Mouse (Mus musculus) CH12.LX (cell line): Measurements from ENCODE around the gene Cnot8. TPM values are rescaled to one million over a fixed set of nuclear protein-coding genes. Genes with fewer than 3 reads are reported as not detected.

Source experiments
- DNase-seq: peaks from one replicate; pipeline ENCODE4 v3.0.0-alpha.2; 2013; ENCODE audit errors: extremely low read depth
- H3K27ac ChIP-seq: 2 replicates; pipeline ENCODE4 v1.5.1; 2012; ENCODE audit warnings: low read depth, mild to moderate bottlenecking, control low read depth, moderate library complexity; ENCODE audit not compliant: insufficient read depth
- H3K27me3 ChIP-seq: replicated peaks from 2 replicates; pipeline ENCODE3; 2012; ENCODE audit warnings: inconsistent platforms
- H3K36me3 ChIP-seq, 2 experiments: replicated peaks in 1 of 2; 2 replicates each; pipeline versions ENCODE3 to v1.6.1; 2012; ENCODE audit warnings: inconsistent platforms in 1 of 2, low read length in 1 of 2, mild to moderate bottlenecking in 1 of 2, mixed read lengths in 1 of 2, moderate library complexity in 1 of 2; ENCODE audit not compliant: control insufficient read depth in 1 of 2, insufficient read depth in 1 of 2
- H3K4me1 ChIP-seq, 2 experiments: 2 replicates each; pipeline ENCODE4 v1.6.1; 2012; ENCODE audit warnings: inconsistent platforms in 1 of 2, moderate library complexity in 1 of 2; ENCODE audit not compliant: insufficient read depth in 2 of 2, control insufficient read depth in 1 of 2
- H3K4me2 ChIP-seq: 2 replicates; pipeline ENCODE4 v1.6.1; 2012; ENCODE audit warnings: low read depth, mild to moderate bottlenecking, control low read depth; ENCODE audit not compliant: poor library complexity, insufficient read depth, severe bottlenecking
- H3K4me3 ChIP-seq, 3 experiments: fragments of 150-350 bp in 1 of 3; sonication (generic) in 1 of 3; replicated peaks in 1 of 3; 2 replicates each; pipeline versions ENCODE3 to v1.5.1; 2011 to 2012; ENCODE audit warnings: low read depth in 2 of 3, low read length in 2 of 3, mild to moderate bottlenecking in 2 of 3, moderate library complexity in 2 of 3, control low read depth in 1 of 3, improper control_type of control experiment in 1 of 3, inconsistent platforms in 1 of 3, mixed read lengths in 1 of 3; ENCODE audit not compliant: poor library complexity in 1 of 3
- H3K79me2 ChIP-seq: replicated peaks from 2 replicates; pipeline ENCODE4 v1.6.1; 2012; ENCODE audit warnings: mild to moderate bottlenecking, moderate library complexity; ENCODE audit not compliant: control insufficient read depth, poor library complexity, insufficient read depth, severe bottlenecking; ENCODE audit errors: extremely low read depth
- H3K9ac ChIP-seq: 2 replicates; pipeline ENCODE4 v1.6.1; 2012; ENCODE audit warnings: low read depth, mild to moderate bottlenecking, control low read depth, moderate library complexity; ENCODE audit not compliant: insufficient read depth
- H3K9me3 ChIP-seq: replicated peaks from 2 replicates; pipeline ENCODE3; 2012; ENCODE audit warnings: low read length, inconsistent platforms, mixed read lengths
- BHLHE40 ChIP-seq: IDR thresholded peaks from 2 replicates; pipeline ENCODE4 v1.6.1; 2011; ENCODE audit warnings: mild to moderate bottlenecking, low read depth, low read length, improper control_type of control experiment
- CHD1 ChIP-seq: IDR thresholded peaks from 2 replicates; pipeline ENCODE4 v1.6.1; 2012; ENCODE audit warnings: low read depth, low read length, improper control_type of control experiment, inconsistent platforms
- CHD2 ChIP-seq: IDR thresholded peaks from 2 replicates; pipeline ENCODE4 v1.6.1; 2011; ENCODE audit warnings: low read length, improper control_type of control experiment
- CTCF ChIP-seq, 2 experiments: IDR thresholded peaks in 1 of 2; conservative IDR thresholded peaks in 1 of 2; 2 replicates each; pipeline ENCODE4 v1.5.1; 2011 to 2012; ENCODE audit warnings: low read depth in 2 of 2, low read length in 2 of 2, improper control_type of control experiment in 1 of 2, inconsistent platforms in 1 of 2, mild to moderate bottlenecking in 1 of 2, moderate library complexity in 1 of 2
- E2F4 ChIP-seq: IDR thresholded peaks from 2 replicates; pipeline ENCODE4 v1.6.1; 2011; ENCODE audit warnings: low read depth, low read length, improper control_type of control experiment; ENCODE audit not compliant: insufficient replicate concordance
- ELF1 ChIP-seq: IDR thresholded peaks from 2 replicates; pipeline ENCODE4 v1.6.1; 2014; ENCODE audit warnings: low read depth, mild to moderate bottlenecking, inconsistent platforms, low read length, improper control_type of control experiment
- EP300 ChIP-seq: IDR thresholded peaks from 2 replicates; pipeline ENCODE4 v1.6.1; 2011; ENCODE audit warnings: low read length, improper control_type of control experiment
- ETS1 ChIP-seq: conservative IDR thresholded peaks from 2 replicates; pipeline ENCODE4 v1.6.1; 2012; ENCODE audit warnings: low read depth, mild to moderate bottlenecking, inconsistent platforms, low read length, improper control_type of control experiment, moderate library complexity
- GABPA ChIP-seq: IDR thresholded peaks from 2 replicates; pipeline ENCODE4 v1.6.1; 2012; ENCODE audit warnings: low read depth, low read length, improper control_type of control experiment, inconsistent platforms; ENCODE audit not compliant: insufficient replicate concordance
- HCFC1 ChIP-seq: IDR thresholded peaks from 2 replicates; pipeline ENCODE4 v1.6.1; 2012; ENCODE audit warnings: low read depth, mild to moderate bottlenecking, inconsistent platforms, low read length, improper control_type of control experiment
- IRF4 ChIP-seq: IDR thresholded peaks from 2 replicates; pipeline ENCODE4 v1.6.1; 2014; ENCODE audit warnings: low read depth, mild to moderate bottlenecking, inconsistent platforms, low read length, improper control_type of control experiment
- JUN ChIP-seq: IDR thresholded peaks from 2 replicates; pipeline ENCODE4 v1.6.1; 2011; ENCODE audit warnings: low read depth, mild to moderate bottlenecking, low read length, improper control_type of control experiment, moderate library complexity; ENCODE audit not compliant: insufficient read depth
- JUND ChIP-seq: conservative IDR thresholded peaks from 2 replicates; pipeline ENCODE4 v1.6.1; 2011; ENCODE audit warnings: low read depth, low read length, improper control_type of control experiment
- KAT2A ChIP-seq: IDR thresholded peaks from 2 replicates; pipeline ENCODE4 v1.6.1; 2012; ENCODE audit warnings: low read length, improper control_type of control experiment, inconsistent platforms; ENCODE audit not compliant: insufficient replicate concordance
- MAFK ChIP-seq: IDR thresholded peaks from 2 replicates; pipeline ENCODE4 v1.6.1; 2011; ENCODE audit warnings: low read length, improper control_type of control experiment; ENCODE audit not compliant: insufficient replicate concordance
- MAX ChIP-seq: IDR thresholded peaks from 2 replicates; pipeline ENCODE4 v1.6.1; 2011; ENCODE audit warnings: low read length, improper control_type of control experiment
- MAZ ChIP-seq: IDR thresholded peaks from 2 replicates; pipeline ENCODE4 v1.6.1; 2012; ENCODE audit warnings: low read depth, mild to moderate bottlenecking, inconsistent platforms, low read length, improper control_type of control experiment, moderate library complexity
- MEF2A ChIP-seq: IDR thresholded peaks from 2 replicates; pipeline ENCODE4 v1.6.1; 2014; ENCODE audit warnings: low read depth, mild to moderate bottlenecking, inconsistent platforms, low read length, improper control_type of control experiment, borderline replicate concordance
- MXI1 ChIP-seq: IDR thresholded peaks from 2 replicates; pipeline ENCODE4 v1.6.1; 2011; ENCODE audit warnings: mild to moderate bottlenecking, low read depth, low read length, improper control_type of control experiment
- MYC ChIP-seq: IDR thresholded peaks from 2 replicates; pipeline ENCODE4 v1.6.1; 2011; ENCODE audit warnings: low read depth, mild to moderate bottlenecking, improper control_type of control experiment, low read length
- NELFE ChIP-seq: IDR thresholded peaks from 2 replicates; pipeline ENCODE4 v1.6.1; 2011; ENCODE audit warnings: low read depth, low read length, improper control_type of control experiment
- NRF1 ChIP-seq: IDR thresholded peaks from 2 replicates; pipeline ENCODE4 v1.6.1; 2014; ENCODE audit warnings: low read depth, mild to moderate bottlenecking, inconsistent platforms, low read length, improper control_type of control experiment, moderate library complexity
- PAX5 ChIP-seq: IDR thresholded peaks from 2 replicates; pipeline ENCODE4 v1.6.1; 2012; ENCODE audit warnings: low read length, inconsistent platforms, mixed read lengths
- POLR2A ChIP-seq: IDR thresholded peaks from 2 replicates; pipeline ENCODE4 v1.6.1; 2011; ENCODE audit warnings: low read depth, mild to moderate bottlenecking, improper control_type of control experiment, low read length
- POLR2AphosphoS2 ChIP-seq: IDR thresholded peaks from 2 replicates; pipeline ENCODE4 v1.6.1; 2011; ENCODE audit warnings: low read depth, low read length, improper control_type of control experiment
- RAD21 ChIP-seq: IDR thresholded peaks from 2 replicates; pipeline ENCODE4 v1.6.1; 2011; ENCODE audit warnings: low read depth, mild to moderate bottlenecking, low read length, improper control_type of control experiment, moderate library complexity
- RCOR1 ChIP-seq: conservative IDR thresholded peaks from 2 replicates; pipeline ENCODE4 v1.6.1; 2012; ENCODE audit warnings: low read depth, mild to moderate bottlenecking, inconsistent platforms, low read length, improper control_type of control experiment
- SIN3A ChIP-seq: IDR thresholded peaks from 2 replicates; pipeline ENCODE4 v1.6.1; 2012; ENCODE audit warnings: low read length, improper control_type of control experiment, inconsistent platforms
- SMC3 ChIP-seq: IDR thresholded peaks from 2 replicates; pipeline ENCODE4 v1.6.1; 2011; ENCODE audit warnings: low read depth, low read length, improper control_type of control experiment
- TBP ChIP-seq: conservative IDR thresholded peaks from 2 replicates; pipeline ENCODE4 v1.6.1; 2011; ENCODE audit warnings: low read depth, low read length, improper control_type of control experiment
- TCF12 ChIP-seq: IDR thresholded peaks from 2 replicates; pipeline ENCODE4 v1.6.1; 2014; ENCODE audit warnings: low read depth, mild to moderate bottlenecking, inconsistent platforms, low read length, improper control_type of control experiment
- UBTF ChIP-seq: IDR thresholded peaks from 2 replicates; pipeline ENCODE4 v1.6.1; 2012; ENCODE audit warnings: low read depth, mild to moderate bottlenecking, inconsistent platforms, low read length, improper control_type of control experiment, moderate library complexity
- USF1 ChIP-seq: IDR thresholded peaks from 2 replicates; pipeline ENCODE4 v1.6.1; 2014; ENCODE audit warnings: low read depth, mild to moderate bottlenecking, inconsistent platforms, low read length, improper control_type of control experiment
- USF2 ChIP-seq: conservative IDR thresholded peaks from 2 replicates; pipeline ENCODE4 v1.6.1; 2011; ENCODE audit warnings: low read depth, low read length, improper control_type of control experiment
- ZC3H11A ChIP-seq: IDR thresholded peaks from 2 replicates; pipeline ENCODE4 v1.6.1; 2012; ENCODE audit warnings: low read depth, mild to moderate bottlenecking, inconsistent platforms, low read length, improper control_type of control experiment
- ZKSCAN1 ChIP-seq: IDR thresholded peaks from 2 replicates; pipeline ENCODE4 v1.6.1; 2012; ENCODE audit warnings: low read depth, inconsistent platforms, low read length, improper control_type of control experiment, borderline replicate concordance
- ZMIZ1 ChIP-seq: IDR thresholded peaks from 2 replicates; pipeline ENCODE4 v1.6.1; 2012; ENCODE audit warnings: low read depth, mild to moderate bottlenecking, inconsistent platforms, low read length, improper control_type of control experiment
- ZNF384 ChIP-seq: IDR thresholded peaks from 2 replicates; pipeline ENCODE4 v1.6.1; 2012; ENCODE audit warnings: low read depth, low read length, improper control_type of control experiment, inconsistent platforms
- dilution Hi-C: fragments of 300-500 bp; cut with MboI; formaldehyde crosslinking; loops from 2 replicates; pipeline ENCODE4 v1.14.3; 2020; ENCODE audit warnings: low sequenced_read_pairs; ENCODE audit not compliant: extremely low pct_unique_long_range_greater_than_20kb, extremely low pct_ligation_motif_present
- in situ Hi-C: fragments of 300-500 bp; cut with MboI; formaldehyde crosslinking; loops from 3 replicates; pipeline ENCODE4 v1.14.3; 2019; ENCODE audit warnings: low sequenced_read_pairs, low pct_ligation_motif_present, low pct_unique_long_range_greater_than_20kb, mixed read lengths
- polyA plus RNA-seq: library from polyadenylated mRNA; unstranded; fragments of >175 nt; gene quantifications from 2 replicates; pipeline ENCODE4 v1.2.1, GENCODE M21; 2012; ENCODE audit warnings: low read depth; ENCODE audit not compliant: insufficient read length
- total RNA-seq, 2 experiments: library from RNA; depleted of rRNA; stranded (reverse); fragments of 300-350 nt in 1 of 2; fragments of >200 nt in 1 of 2; gene quantifications; 2 replicates each; pipeline ENCODE4 v1.2.3; 2012 to 2014

The Cnot8 gene
- total and polyA plus RNA-seq, 3 experiments = 90.2 to 134 (median 91.9) TPM

- peak overlapping the region; percentile 92 for H3K4me2 ChIP-seq
- DNase-seq = peak; percentile 47
- no peaks in the 10 kb centered on the region for H3K27me3 ChIP-seq
- dilution Hi-C loops (no loop called here), in situ Hi-C loops (no loop called here)
- H3K9ac ChIP-seq = peak overlapping the region; percentile 41
- TF ChIP-seq MEF2A (0 out of 2 replicates have a peak, but pooled peaks have one; percentile 18), JUN (no peak), JUND (0 out of 2 replicates have a peak, but pooled peaks have one; percentile 39), ZMIZ1 (no peak), SMC3 (no peak), TBP (no peak), ELF1 (peak; percentile 46; the same call in 1 of the 2 replicates), POLR2AphosphoS2 (no peak), NRF1 (no peak), SIN3A (peak; percentile 77; the same call in 1 of the 2 replicates), ZC3H11A (no peak), E2F4 (no peak), IRF4 (peak; percentile 77), GABPA (no peak), TCF12 (peak; percentile 65), MXI1 (peak; percentile 66; the same call in 1 of the 2 replicates), CTCF (conservative IDR thresholded peaks at IDR 0.05 in 1 of 2, IDR thresholded peaks at IDR 0.05 in 1 of 2; ENCODE audit: low read depth in 2 of 2, low read length in 2 of 2) (no peak), BHLHE40 (0 out of 2 replicates have a peak, but pooled peaks have one; percentile 32), MAFK (no peak), ETS1 (no peak; the same call in 1 of the 2 replicates), CHD1 (no peak; the same call in 1 of the 2 replicates), MYC (no peak), MAX (peak; percentile 15), USF2 (no peak), EP300 (peak; percentile 76), RCOR1 (0 out of 2 replicates have a peak, but pooled peaks have one; percentile 20), PAX5 (no peak), HCFC1 (peak; percentile 57), USF1 (no peak), CHD2 (0 out of 2 replicates have a peak, but pooled peaks have one; percentile 43), KAT2A (no peak), RAD21 (no peak), ZNF384 (no peak), UBTF (no peak), ZKSCAN1 (no peak), NELFE (no peak), MAZ (0 out of 2 replicates have a peak, but pooled peaks have one; percentile 33), POLR2A (no peak)
- no peaks in the 10 kb centered on the region for H3K9me3 ChIP-seq
- peak overlapping the region; percentile 86 for H3K27ac ChIP-seq
- H3K36me3 ChIP-seq = peaks cover 21 to 52% of the 10 kb centered on the region in 2 experiments
- H3K4me3 ChIP-seq = peak overlapping the region in 2 of 3 experiments; percentile 26 to 51
- peaks cover 13 to 54% of the 10 kb centered on the region in 2 experiments for H3K4me1 ChIP-seq
- peaks cover 71% of the 10 kb centered on the region for H3K79me2 ChIP-seq
Observed at GRCm38 (mm10) chr11:58107664-58108337, 3.8 kb downstream of the Cnot8 start.
